Mouse (Mus musculus) T-helper 1 cell (primary cell): Measurements from ENCODE around the gene Pth1r.

ENCODE experiments used
- in situ Hi-C: fragments of 300-600 bp; cut with MboI, MseI; formaldehyde crosslinking; loops from one replicate; pipeline ENCODE4 v1.15.1; 2025; ENCODE audit warnings: high pct_unique_total_duplicates

The Pth1r gene

GRCm38 (mm10) chr9:110716775-110717174, 30.2 kb downstream of the Pth1r start:
- in situ Hi-C loops = no loop called here

- in situ Hi-C loops = no loop called here
These were observed 31.5 kb downstream of the Pth1r start for GRCm38 (mm10) chr9:110715426-110715825.

DNA sequence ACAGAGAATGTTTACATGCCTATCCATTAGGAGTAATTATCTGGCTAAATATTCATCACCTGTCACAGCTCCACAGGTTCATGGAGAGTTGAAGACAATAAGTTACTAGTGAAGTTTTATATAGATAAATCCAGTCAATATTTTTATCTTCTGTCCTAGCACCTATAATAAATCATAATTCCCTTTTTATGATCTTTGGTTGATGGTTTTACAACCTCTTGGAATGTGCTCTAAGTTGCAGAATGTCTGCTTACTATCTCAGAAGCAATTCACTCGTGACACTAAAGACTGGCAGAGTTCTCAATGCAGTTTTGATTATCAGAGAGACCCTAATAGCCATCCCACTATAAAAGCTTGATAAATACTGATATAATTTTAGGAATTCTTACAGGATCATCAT, 33.6 kb downstream of the Pth1r start:
- in situ Hi-C loops = loop anchor here (5.0 kb wide), 1 partner anchor 81 kb away; no protein-coding TSS in a partner anchor

DNA sequence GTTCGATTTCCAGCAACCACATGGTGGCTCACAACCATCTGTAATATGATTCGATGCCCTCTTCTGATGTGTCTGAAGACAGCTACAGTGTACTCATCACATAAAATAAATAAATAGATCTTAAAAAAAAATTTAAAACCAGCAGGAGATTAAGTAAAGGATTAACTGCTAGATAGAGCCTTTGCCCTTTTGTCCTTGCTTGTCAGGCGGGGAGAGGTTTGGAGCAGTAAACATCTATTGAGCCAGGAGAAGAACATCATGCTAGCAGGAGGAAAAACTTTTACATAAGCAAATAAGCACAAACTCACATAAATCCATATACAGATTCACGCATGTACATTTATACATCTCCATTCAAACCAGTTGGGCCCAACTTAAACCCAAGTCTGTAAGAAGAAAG, 34.4 kb downstream of the Pth1r start:
- in situ Hi-C loops = loop anchor here (5.0 kb wide), 1 partner anchor 80 kb away; no protein-coding TSS in a partner anchor

GRCm38 (mm10) chr9:110711996-110712395, 34.9 kb downstream of the Pth1r start:
- in situ Hi-C loops = loop anchor here (5.0 kb wide), 1 partner anchor 80 kb away; no protein-coding TSS in a partner anchor

DNA sequence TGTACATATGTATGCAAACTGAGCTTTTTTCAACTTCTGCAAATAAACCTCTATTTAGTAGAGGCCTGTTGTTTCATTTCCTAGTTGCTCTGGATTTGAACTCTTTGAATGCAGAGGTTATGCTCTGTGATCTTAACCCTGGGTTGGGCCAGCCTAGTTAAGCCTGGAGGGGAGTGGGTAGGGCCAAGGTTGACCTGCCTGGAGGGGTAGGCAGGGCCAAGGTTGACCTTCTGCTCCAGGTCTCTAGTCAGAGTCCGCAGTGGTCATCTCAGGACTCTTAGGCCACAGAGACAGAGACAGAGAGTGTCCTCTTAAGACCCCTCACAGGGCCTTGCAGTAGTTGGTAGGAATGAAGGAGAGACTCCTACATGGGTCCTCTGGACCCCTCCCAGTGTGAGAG, 35.4 kb downstream of the Pth1r start:
- in situ Hi-C loops = loop anchor here (5.0 kb wide), 1 partner anchor 79 kb away; no protein-coding TSS in a partner anchor

GRCm38 (mm10) chr9:110709640-110710258, 37.2 kb downstream of the Pth1r start:
- in situ Hi-C loops = loop anchor here (5.0 kb wide), 1 partner anchor 77 kb away; no protein-coding TSS in a partner anchor

GRCm38 (mm10) chr9:110706784-110707183, 40.2 kb downstream of the Pth1r start:
- in situ Hi-C loops = no loop called here

DNA sequence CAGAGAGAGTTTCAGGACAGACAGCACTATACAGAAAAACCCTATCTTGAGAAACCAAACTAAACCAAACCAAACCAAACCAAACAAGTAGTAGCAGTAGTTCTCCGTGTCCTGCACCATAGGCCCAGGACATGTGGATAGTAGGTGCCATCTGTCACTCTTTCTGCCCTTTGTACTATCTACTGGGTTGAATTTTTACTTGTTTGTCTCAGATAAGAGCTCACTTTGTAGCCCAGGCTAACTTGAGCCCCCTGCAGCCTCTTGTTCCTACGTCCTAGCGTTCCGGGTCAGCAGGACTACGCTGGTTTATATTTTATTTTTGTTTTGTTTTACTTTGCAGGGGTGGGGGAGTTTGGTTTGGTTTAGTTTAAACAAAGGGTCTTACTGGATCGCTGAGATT, 43.0 kb downstream of the Pth1r start:
- in situ Hi-C loops = no loop called here

DNA sequence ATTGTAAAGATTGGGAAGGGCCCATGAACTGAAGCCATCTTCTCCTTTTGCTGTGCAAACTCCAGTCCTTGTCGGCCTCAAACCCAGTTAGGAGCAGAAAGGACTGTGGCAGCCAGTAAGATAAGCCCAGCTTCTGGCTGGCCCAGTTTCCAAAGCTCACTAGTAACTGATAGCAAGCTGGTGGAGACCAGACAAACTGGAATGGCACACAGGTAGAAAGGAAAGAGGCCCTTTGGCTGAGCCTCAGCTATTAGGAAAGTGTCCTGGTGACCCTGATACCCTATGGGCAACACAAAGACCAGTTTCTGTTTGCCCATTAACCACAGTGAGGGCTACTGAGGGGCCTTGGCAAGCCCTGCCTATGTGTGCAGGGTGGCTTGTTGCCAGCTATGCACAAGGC, 44.1 kb downstream of the Pth1r start:
- in situ Hi-C loops = no loop called here

DNA sequence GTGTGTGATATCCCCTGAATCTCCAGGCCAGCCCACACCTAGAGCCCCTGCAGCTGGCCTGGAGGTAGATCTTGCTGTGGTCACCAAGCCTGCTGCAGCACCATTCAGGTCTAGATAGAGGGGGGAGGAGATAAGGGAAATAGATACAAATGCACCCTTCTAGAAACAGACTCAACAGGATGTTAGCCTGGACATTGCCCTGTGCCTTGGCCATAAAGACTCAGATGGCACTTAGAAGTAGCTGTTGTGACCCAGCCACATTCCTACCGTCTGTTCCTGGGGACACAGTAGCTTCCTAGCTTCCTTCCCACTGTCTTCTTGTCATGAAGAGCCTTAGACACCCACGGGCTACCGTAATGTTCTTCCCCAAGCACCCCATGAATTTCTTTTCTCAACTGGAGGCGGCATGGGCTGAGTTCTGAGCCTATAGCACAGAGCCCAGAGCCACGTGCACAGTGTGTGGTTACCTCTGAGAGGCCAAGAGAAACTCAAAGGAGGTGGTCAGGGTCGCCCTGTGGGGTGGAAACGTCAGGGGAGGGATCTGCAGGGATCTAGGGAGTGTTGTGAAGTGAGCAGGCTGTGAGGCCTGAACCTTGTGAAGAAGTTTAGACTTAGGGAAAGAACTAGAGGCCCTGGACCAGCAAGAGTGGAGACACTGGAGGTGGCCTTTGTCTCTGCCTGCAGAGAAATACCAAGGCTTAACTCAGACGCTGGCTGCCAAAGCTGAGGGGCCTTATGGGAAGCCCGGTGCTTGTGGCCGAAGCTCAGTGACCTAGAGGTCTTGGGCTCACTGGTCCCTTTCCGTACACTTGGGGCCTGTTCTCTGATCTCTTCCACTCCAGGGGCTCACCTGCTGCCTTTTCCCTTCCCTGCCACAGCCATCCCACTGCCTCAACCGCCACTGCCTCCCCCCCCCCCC, 45.6 kb downstream of the Pth1r start:
- in situ Hi-C loops = no loop called here

DNA sequence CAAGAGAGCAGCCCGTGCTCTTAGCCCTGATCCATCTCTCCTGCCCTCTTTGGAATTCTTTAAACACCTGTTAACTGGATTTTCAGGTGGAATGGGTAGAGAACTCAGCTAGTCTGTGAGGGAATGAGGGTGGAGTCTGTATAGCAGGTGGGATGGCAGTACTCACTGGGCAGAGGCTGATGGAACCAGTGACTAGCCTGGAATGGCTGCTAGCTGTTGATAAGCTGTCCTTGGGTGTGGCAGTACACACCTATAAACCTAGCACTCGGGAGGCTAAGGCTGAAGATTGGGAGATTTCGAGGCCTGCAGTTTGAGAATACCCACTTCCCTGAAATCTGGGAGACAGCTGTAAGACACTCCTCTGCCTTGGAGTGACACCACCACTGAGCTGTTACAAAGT, 47.4 kb downstream of the Pth1r start:
- in situ Hi-C loops = no loop called here

- in situ Hi-C loops = no loop called here
These were observed 49.5 kb downstream of the Pth1r start for GRCm38 (mm10) chr9:110697465-110697864.

- in situ Hi-C loops = no loop called here
These were observed 50.5 kb downstream of the Pth1r start for GRCm38 (mm10) chr9:110696427-110696826.

DNA sequence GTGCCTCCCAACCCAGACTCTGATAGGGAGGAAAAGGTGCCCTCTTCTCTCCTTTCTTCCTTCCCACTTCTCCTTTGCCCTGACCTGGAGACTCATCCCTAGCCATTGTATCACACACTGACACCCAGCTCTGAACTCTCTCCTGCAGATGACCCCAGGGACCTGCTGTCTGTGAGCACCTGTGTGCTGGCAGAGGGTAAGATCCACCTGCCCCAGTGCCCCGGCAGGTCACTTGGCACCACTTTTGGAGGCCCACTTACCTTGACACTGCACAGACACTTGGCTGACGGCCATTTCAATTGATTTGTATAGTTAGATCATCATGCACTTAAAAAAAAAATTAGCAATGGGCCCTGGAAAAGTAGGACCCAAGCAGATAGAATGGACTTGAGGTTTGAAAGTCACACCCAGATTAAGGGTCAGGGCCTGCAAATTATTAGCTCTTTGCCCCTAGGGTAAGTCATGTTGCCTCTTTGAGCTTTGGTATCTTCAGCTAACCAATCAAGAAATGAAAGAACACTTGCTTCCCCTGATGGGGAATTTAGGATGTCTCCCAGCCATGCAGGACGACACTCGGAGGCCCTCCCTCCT, 51.7 kb downstream of the Pth1r start:
- in situ Hi-C loops = no loop called here

DNA sequence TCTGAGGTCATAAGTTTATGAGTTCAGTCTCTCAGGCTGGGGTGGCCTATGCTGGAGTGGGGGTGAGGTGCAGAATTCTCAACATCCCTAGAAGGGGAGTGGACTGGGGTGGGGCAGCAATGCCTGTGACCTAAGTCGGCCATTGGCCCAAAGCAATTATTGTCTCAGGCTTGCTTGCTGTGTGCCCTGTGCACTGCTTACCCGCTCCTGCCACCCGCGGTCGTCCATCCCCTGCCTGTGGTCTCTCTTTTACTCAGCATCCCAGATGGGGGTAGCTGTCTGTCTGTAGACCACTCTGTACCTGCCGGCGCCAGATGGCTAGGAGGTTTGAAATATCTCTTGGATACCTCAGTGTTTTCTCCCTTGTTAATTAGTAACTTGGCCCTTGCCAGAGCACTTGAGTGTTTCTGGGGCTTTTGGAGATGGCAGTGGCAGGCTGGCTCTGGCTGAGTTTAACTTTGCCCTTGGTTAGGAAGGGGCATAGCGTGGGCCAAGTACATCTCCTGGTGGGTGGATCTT, 57.6 kb downstream of the Pth1r start:
- in situ Hi-C loops = no loop called here

DNA sequence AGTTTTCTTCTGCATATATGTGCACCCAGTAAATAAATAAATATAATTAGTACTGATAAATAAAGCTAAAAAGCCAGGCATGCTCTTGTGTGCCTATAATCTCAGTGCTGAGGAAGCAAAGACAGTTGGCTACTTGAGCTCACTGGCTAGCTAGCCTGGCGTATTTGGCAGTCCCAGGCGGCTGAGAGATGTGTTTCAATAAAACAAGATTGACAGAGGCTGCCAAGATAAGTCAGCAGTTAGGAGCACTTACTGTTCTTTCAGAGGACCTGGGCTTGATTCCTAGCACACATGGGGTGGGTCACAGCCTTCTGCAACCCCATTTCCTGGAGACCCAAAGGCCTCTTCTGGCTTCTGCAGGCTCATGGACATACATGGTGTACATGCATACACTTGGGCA, 59.1 kb downstream of the Pth1r start:
- in situ Hi-C loops = no loop called here

DNA sequence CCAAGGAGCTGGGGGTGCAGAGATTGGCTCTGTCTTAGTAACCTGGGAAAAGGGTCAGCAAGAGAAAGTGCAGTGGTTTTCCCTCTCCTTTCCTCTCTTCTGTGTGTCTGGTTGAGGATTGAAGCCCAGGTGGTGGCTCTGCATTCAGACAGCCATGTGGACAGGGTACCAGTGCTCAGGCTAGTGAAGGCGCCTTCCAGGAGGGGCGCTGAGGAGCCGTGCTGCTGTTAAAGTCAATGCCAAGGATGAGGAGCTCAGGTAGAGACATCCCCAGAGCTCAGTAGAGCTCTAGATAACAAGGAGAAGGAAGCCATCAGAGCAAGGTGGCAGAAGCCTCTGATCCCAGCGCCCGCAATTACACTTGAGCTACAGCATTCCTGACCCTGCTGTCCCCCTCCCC, 59.9 kb downstream of the Pth1r start:
- in situ Hi-C loops = no loop called here

DNA sequence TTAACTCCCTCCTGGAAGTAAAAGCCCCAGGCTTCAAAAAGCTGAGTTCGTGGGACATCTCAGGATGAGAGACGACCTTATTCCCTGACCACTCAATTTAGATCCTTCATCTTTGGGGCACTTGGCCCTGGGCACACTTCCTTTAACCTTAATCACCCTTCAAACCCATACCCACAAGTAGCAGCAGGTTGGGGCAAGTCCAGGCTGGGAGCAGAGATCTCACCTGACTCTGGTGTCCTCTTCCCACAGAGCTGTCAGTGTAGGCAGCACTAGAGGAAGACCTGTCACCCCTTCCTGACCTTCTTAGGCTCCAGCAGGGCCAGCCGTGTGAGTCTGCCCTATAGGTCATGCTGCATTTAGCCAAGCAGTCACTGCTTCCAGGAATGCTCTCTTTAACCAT, 60.5 kb downstream of the Pth1r start:
- in situ Hi-C loops = no loop called here

GRCm38 (mm10) chr9:110685591-110685990, 61.4 kb downstream of the Pth1r start:
- in situ Hi-C loops = no loop called here

GRCm38 (mm10) chr9:110685187-110685586, 61.8 kb downstream of the Pth1r start:
- in situ Hi-C loops = no loop called here
